Mouse (Mus musculus) hindbrain, postnatal 0 days (tissue): ENCODE data around the gene Vmn2r19. TPM values are rescaled to one million over a fixed set of nuclear protein-coding genes. Genes with fewer than 3 reads are reported as not detected.
"Not testable (repeated sequence)": the region's sequence is repeated elsewhere in the genome, so short reads cannot be mapped to it uniquely, and the experiment has no call there.

Experiments
- ATAC-seq: fragments of 200-750 bp; cut with Nextera tagmentation; 2 replicates; pipeline ENCODE4 v1.8.0; 2017; ENCODE audit warnings: mild to moderate bottlenecking, moderate TSS enrichment, moderate library complexity
- DNase-seq: peaks from one replicate; pipeline ENCODE4 v3.0.0-alpha.2; 2015; ENCODE audit warnings: low spot score
- H3K27ac ChIP-seq: fragments of 300-500 bp; sonication (generic); 2 replicates; pipeline ENCODE4 v1.5.1; 2014; ENCODE audit warnings: mild to moderate bottlenecking
- H3K27me3 ChIP-seq: fragments of 300-500 bp; sonication (generic); 2 replicates; pipeline ENCODE4 v1.6.1; 2014; ENCODE audit warnings: low read length, mixed read lengths; ENCODE audit not compliant: insufficient read depth
- H3K36me3 ChIP-seq: fragments of 300-500 bp; sonication (generic); 2 replicates; pipeline ENCODE4 v1.6.1; 2014; ENCODE audit warnings: low read length, mixed read lengths; ENCODE audit not compliant: insufficient read depth
- H3K4me1 ChIP-seq: fragments of 300-500 bp; sonication (generic); 2 replicates; pipeline ENCODE4 v1.6.1; 2014; ENCODE audit warnings: antibody characterized with exemption, low read length, mixed read lengths; ENCODE audit not compliant: insufficient read depth
- H3K4me2 ChIP-seq: fragments of 300-500 bp; sonication (generic); 2 replicates; pipeline ENCODE4 v1.6.1; 2014; ENCODE audit warnings: low read depth, mild to moderate bottlenecking, low read length, moderate library complexity, mixed read lengths
- H3K4me3 ChIP-seq: fragments of 300-500 bp; sonication (generic); 2 replicates; pipeline ENCODE4 v1.5.1; 2014; ENCODE audit warnings: low read length
- H3K9ac ChIP-seq: fragments of 300-500 bp; sonication (generic); replicated peaks from 2 replicates; pipeline ENCODE4 v1.6.1; 2014; ENCODE audit warnings: mild to moderate bottlenecking, low read length, moderate library complexity, mixed read lengths
- H3K9me3 ChIP-seq: fragments of 300-500 bp; sonication (generic); 2 replicates; pipeline ENCODE4 v1.6.1; 2016; ENCODE audit warnings: low read length, mixed read lengths
- CTCF ChIP-seq: IDR thresholded peaks from 2 replicates; pipeline ENCODE4 v1.5.1; 2016; ENCODE audit warnings: antibody characterized with exemption, control low read depth, low read depth
- WGBS: fragments of 180-500 bp; shearing (Covaris S2); extraction: QIAGEN DNeasy Blood & Tissue Kit; methylation state at CpG from one replicate; pipeline ENCODE4 v1.1.7; 2014; 5-methylcytosine and 5-hydroxymethylcytosine counted together
- polyA plus RNA-seq: library from polyadenylated mRNA; unstranded; fragments of >200 nt; fragmentation: Nextera tagmentation; extraction: Ambion mirVana; gene quantifications from 2 replicates; pipeline ENCODE4 v1.2.1, GENCODE M21; 2015
- total RNA-seq: library from RNA; depleted of rRNA; stranded (reverse); fragments of >200 nt; gene quantifications from 2 replicates; pipeline ENCODE4 v1.2.3, GENCODE M21; 2014

Gene Vmn2r19
- total and polyA plus RNA-seq, 2 experiments from 2014 or later: not detected

DNA sequence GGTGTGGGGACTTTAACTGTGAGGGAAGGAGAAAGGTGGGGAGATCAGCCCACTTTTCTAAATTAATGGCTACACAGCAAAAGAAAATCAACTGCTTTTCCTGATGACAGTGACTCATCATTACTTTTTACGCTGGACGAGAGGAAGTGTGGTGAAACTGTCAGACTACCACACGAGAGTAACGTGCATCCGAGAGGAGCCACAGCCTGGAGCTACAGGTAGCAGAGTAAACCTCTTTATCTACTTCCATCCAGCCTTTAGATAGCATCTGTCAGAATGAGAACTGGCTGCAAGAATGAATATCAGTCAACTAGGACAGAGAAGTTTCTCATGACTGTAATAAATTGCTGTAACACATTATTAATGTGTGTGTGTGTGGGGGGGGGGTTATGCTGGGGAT is 41.2 kb upstream of the Vmn2r19 start:
- Histone ChIP-seq H3K4me3 (no peak overlapping the region), H3K36me3 (no peaks in the 10 kb centered on the region), H3K9me3 (no peaks in the 10 kb centered on the region), H3K9ac (no peak overlapping the region), H3K27me3 (no peaks in the 10 kb centered on the region), H3K4me1 (no peaks in the 10 kb centered on the region), H3K4me2 (no peak overlapping the region), H3K27ac (no peak overlapping the region)
- WGBS: 84% methylated on average over 5 of the region's 5 CpGs
- TF ChIP-seq CTCF: no peak
- ATAC-seq (no peak), DNase-seq (no peak)

- DNase-seq (no peak), ATAC-seq (no peak)
- Histone ChIP-seq H3K27me3 (no peaks in the 10 kb centered on the region), H3K36me3 (no peaks in the 10 kb centered on the region), H3K9ac (no peak overlapping the region), H3K4me3 (no peak overlapping the region), H3K9me3 (no peaks in the 10 kb centered on the region), H3K4me2 (no peak overlapping the region), H3K4me1 (no peaks in the 10 kb centered on the region), H3K27ac (no peak overlapping the region)
- TF ChIP-seq CTCF: no peak
- 84% methylated on average over 2 of the region's 2 CpGs for WGBS
Measured at GRCm38 (mm10) chr6:123279443-123279842, 28.7 kb upstream of the Vmn2r19 start.

GRCm38 (mm10) chr6:123286311-123286710 is 21.8 kb upstream of the Vmn2r19 start:
- no peak overlapping the region for H3K4me3 ChIP-seq
- no peak for ATAC-seq
- DNase-seq: no peak
- no peak for TF ChIP-seq CTCF
- no peak overlapping the region for H3K9ac ChIP-seq
- no peaks in the 10 kb centered on the region for H3K27me3 ChIP-seq
- 93% methylated on average over 2 of the region's 2 CpGs for WGBS
- H3K36me3 ChIP-seq: no peaks in the 10 kb centered on the region
- no peak overlapping the region for H3K4me2 ChIP-seq
- H3K9me3 ChIP-seq: no peaks in the 10 kb centered on the region
- H3K27ac ChIP-seq: no peak overlapping the region
- no peaks in the 10 kb centered on the region for H3K4me1 ChIP-seq

GRCm38 (mm10) chr6:123288931-123289330 is 19.2 kb upstream of the Vmn2r19 start:
- ATAC-seq (no peak), DNase-seq (no peak)
- no peaks in the 10 kb centered on the region for H3K9me3 ChIP-seq
- H3K4me1 ChIP-seq: no peaks in the 10 kb centered on the region
- no peak overlapping the region for H3K4me3 ChIP-seq
- no peaks in the 10 kb centered on the region for H3K36me3 ChIP-seq
- H3K27me3 ChIP-seq: no peaks in the 10 kb centered on the region
- H3K4me2 ChIP-seq: no peak overlapping the region
- TF ChIP-seq CTCF: no peak
- H3K27ac ChIP-seq: no peak overlapping the region
- H3K9ac ChIP-seq: no peak overlapping the region
- 86% methylated on average over 10 of the region's 10 CpGs for WGBS

- H3K36me3 ChIP-seq: no peaks in the 10 kb centered on the region
- TF ChIP-seq CTCF: no peak
- no peak within 1 kb of the TSS for H3K27ac ChIP-seq
- no peaks in the 10 kb centered on the region for H3K4me1 ChIP-seq
- H3K27me3 ChIP-seq: no peaks in the 10 kb centered on the region
- H3K4me3 ChIP-seq: no peak within 1 kb of the TSS
- no peaks in the 10 kb centered on the region for H3K9me3 ChIP-seq
- no peak for ATAC-seq
- H3K4me2 ChIP-seq: no peak within 1 kb of the TSS
- no peak within 1 kb of the TSS for H3K9ac ChIP-seq
- DNase-seq: no peak
- 83% methylated on average over 4 of the region's 4 CpGs for WGBS
Measured at GRCm38 (mm10) chr6:123289753-123290152, 18.4 kb upstream of the Vmn2r19 start, which contains the start of gene Clec4e. TSS of gene Clec4e (minus strand) at chr6:123289870.

DNA sequence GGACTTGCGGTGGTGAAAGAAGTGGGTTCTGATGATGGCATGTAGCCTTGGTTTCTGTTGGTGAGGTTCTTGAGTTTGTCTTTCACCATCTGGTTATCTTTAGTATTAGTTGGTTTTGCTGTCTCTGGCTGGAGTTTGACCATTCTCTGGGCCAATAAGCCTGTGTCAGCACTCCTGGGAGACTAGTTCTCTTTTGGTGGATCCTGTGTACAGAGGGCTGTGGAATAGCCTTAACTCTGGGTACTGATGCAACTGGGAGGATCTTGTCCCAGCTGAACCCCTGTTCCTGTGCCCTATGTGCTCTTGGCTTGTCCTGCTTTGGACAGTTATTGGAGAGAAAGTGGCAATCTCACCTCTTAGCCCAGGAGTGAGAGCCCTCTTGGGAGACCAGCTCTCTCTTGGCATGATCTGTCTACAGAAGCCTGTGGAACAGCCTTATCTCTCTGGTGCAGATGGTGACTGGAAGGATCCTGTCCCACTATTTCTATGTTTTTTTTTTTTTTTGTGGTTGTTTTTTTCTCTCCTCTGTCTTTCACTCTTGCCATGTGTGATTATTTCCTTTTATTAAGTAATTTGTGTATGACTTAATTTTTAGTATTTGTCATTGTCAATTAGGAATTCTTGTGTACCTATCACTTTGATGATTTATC is 15.3 kb upstream of the Vmn2r19 start:
- Histone ChIP-seq H3K27ac (no peak overlapping the region), H3K4me1 (no peaks in the 10 kb centered on the region), H3K9me3 (no peaks in the 10 kb centered on the region), H3K36me3 (no peaks in the 10 kb centered on the region), H3K9ac (no peak overlapping the region), H3K27me3 (no peaks in the 10 kb centered on the region), H3K4me2 (no peak overlapping the region), H3K4me3 (no peak overlapping the region)
- no peak for ATAC-seq
- no peak for DNase-seq
- TF ChIP-seq CTCF: no peak
- 98% methylated on average over 1 of the region's 1 CpGs for whole genome bisulfite sequencing

- H3K4me2 ChIP-seq: not testable (repeated sequence)
Measured at GRCm38 (mm10) chr6:123293509-123293908, 14.6 kb upstream of the Vmn2r19 start.

More at GRCm38 (mm10) chr6:123293509-123293908, 14.6 kb upstream of the Vmn2r19 start:
- not testable (repeated sequence) for DNase-seq, H3K27ac ChIP-seq, H3K4me1 ChIP-seq, H3K4me3 ChIP-seq, H3K9me3 ChIP-seq, H3K27me3 ChIP-seq, H3K36me3 ChIP-seq, ATAC-seq, H3K9ac ChIP-seq
- 89% methylated on average over 11 of the region's 11 CpGs for WGBS
